Mouse (Mus musculus): Measurements from ENCODE around the gene Setx. TPM values are rescaled to one million over a fixed set of nuclear protein-coding genes. Genes with fewer than 3 reads are reported as not detected.
A peak's percentile ranks its signal among the peaks of the same experiment; 100 is the strongest.
"Not testable (repeated sequence)": the region's sequence is repeated elsewhere in the genome, so short reads cannot be mapped to it uniquely, and the experiment has no call there.

The Setx gene
- polyA plus RNA-seq, 1 experiment from 2014 or later, result 22.7 TPM

DNA sequence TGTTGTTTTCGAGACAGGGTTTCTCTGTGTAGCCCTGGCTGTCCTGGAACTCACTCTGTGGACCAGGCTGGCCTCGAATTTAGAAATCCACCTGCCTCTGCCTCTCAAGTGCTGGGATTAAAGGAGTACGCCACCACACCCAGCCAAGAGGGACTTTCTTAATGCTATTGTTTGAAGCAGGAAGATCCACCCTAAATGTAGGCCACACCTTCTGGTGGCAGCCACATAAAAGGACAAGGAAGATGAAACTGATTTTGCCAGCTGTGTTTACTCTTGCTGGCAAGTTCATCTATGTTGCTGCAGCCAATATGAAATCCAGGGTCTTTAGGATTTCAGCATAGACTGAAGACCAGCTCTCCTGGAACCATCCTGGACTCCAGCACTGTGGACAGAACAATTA lies 26.5 kb upstream of the Setx start:
- no peak for ATAC-seq (ENCODE audit: low FRiP score)
- Histone ChIP-seq H3K27ac (no peak overlapping the region), H3K4me1 (replicated peaks; ENCODE audit: control insufficient read depth, insufficient read depth, low read length) (no peaks in the 10 kb centered on the region)

DNA sequence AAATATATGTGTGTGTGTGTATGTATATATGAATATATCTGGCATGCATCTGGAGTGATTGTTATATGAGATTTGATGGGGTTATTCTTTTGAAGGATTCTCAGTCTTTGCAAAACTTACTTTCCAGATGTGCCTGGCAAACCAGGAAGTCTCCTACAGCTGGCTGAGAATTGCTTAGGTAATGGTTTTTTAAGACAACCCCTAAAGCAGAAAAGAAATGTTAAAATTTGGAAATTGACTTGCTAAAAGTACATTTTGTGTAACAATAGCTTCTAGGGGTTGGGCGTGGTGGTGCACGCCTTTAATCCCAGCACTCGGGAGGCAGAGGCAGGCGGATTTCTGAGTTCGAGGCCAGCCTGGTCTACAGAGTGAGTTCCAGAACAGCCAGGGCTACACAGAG lies 26.0 kb upstream of the Setx start:
- H3K27ac ChIP-seq; DNase-seq (ENCODE audit: low spot score); H3K9me3 ChIP-seq (ENCODE audit: control insufficient read depth, low read length); H3K27me3 ChIP-seq (ENCODE audit: control insufficient read depth, insufficient read depth, low read length); H3K9ac ChIP-seq; H3K36me3 ChIP-seq (replicated peaks; ENCODE audit: control insufficient read depth, insufficient read depth); ATAC-seq (ENCODE audit: low FRiP score); H3K4me3 ChIP-seq (replicated peaks; ENCODE audit: low read length); H3K4me1 ChIP-seq (replicated peaks; ENCODE audit: control insufficient read depth, insufficient read depth, low read length); H3K4me2 ChIP-seq (replicated peaks): not testable (repeated sequence)
- WGBS, result 97% methylated on average over 4 of the region's 5 CpGs

More for the DNA sequence above, 26.5 kb upstream of the Setx start:
- DNase-seq (ENCODE audit: low spot score), result no peak
- H3K9ac ChIP-seq, result no peak overlapping the region
- no peaks in the 10 kb centered on the region for H3K27me3 ChIP-seq (ENCODE audit: control insufficient read depth, insufficient read depth, low read length)
- H3K9me3 ChIP-seq (ENCODE audit: control insufficient read depth, low read length), result no peaks in the 10 kb centered on the region
- H3K4me3 ChIP-seq (replicated peaks; ENCODE audit: low read length), result no peak overlapping the region
- no peaks in the 10 kb centered on the region for H3K36me3 ChIP-seq (replicated peaks; ENCODE audit: control insufficient read depth, insufficient read depth)
- no peak overlapping the region for H3K4me2 ChIP-seq (replicated peaks)
- 82% methylated on average over 3 of the region's 3 CpGs for WGBS

GRCm38 (mm10) chr2:29098786-29099185 lies 25.2 kb upstream of the Setx start:
- Histone ChIP-seq H3K36me3 (replicated peaks; ENCODE audit: control insufficient read depth, insufficient read depth) (no peaks in the 10 kb centered on the region), H3K4me1 (replicated peaks; ENCODE audit: control insufficient read depth, insufficient read depth, low read length) (no peaks in the 10 kb centered on the region), H3K27me3 (ENCODE audit: control insufficient read depth, insufficient read depth, low read length) (no peaks in the 10 kb centered on the region), H3K27ac (no peak overlapping the region), H3K4me2 (replicated peaks) (no peak overlapping the region), H3K9me3 (ENCODE audit: control insufficient read depth, low read length) (no peaks in the 10 kb centered on the region), H3K4me3 (replicated peaks; ENCODE audit: low read length) (no peak overlapping the region), H3K9ac (no peak overlapping the region)
- DNase-seq (ENCODE audit: low spot score), result no peak
- WGBS, result 80% methylated on average over 8 of the region's 8 CpGs
- no peak for ATAC-seq (ENCODE audit: low FRiP score)

- Histone ChIP-seq H3K36me3 (replicated peaks; ENCODE audit: control insufficient read depth, insufficient read depth) (no peaks in the 10 kb centered on the region), H3K27ac (no peak overlapping the region), H3K4me3 (replicated peaks; ENCODE audit: low read length) (no peak overlapping the region), H3K9ac (no peak overlapping the region), H3K4me1 (replicated peaks; ENCODE audit: control insufficient read depth, insufficient read depth, low read length) (no peaks in the 10 kb centered on the region), H3K9me3 (ENCODE audit: control insufficient read depth, low read length) (no peaks in the 10 kb centered on the region), H3K27me3 (ENCODE audit: control insufficient read depth, insufficient read depth, low read length) (no peaks in the 10 kb centered on the region), H3K4me2 (replicated peaks) (no peak overlapping the region)
- 94% methylated on average over 14 of the region's 14 CpGs for WGBS
- DNase-seq (ENCODE audit: low spot score) (no peak), ATAC-seq (ENCODE audit: low FRiP score) (no peak)
These were observed 24.3 kb upstream of the Setx start for GRCm38 (mm10) chr2:29099646-29100045.

- ATAC-seq (ENCODE audit: low FRiP score) (no peak), DNase-seq (ENCODE audit: low spot score) (no peak)
- H3K9me3 ChIP-seq (ENCODE audit: control insufficient read depth, low read length), result no peaks in the 10 kb centered on the region
- H3K9ac ChIP-seq, result no peak overlapping the region
- H3K27me3 ChIP-seq (ENCODE audit: control insufficient read depth, insufficient read depth, low read length), result no peaks in the 10 kb centered on the region
- 78% methylated on average over 7 of the region's 7 CpGs for WGBS
- no peak overlapping the region for H3K4me2 ChIP-seq (replicated peaks)
- H3K4me3 ChIP-seq (replicated peaks; ENCODE audit: low read length), result no peak overlapping the region
- no peaks in the 10 kb centered on the region for H3K4me1 ChIP-seq (replicated peaks; ENCODE audit: control insufficient read depth, insufficient read depth, low read length)
- H3K36me3 ChIP-seq (replicated peaks; ENCODE audit: control insufficient read depth, insufficient read depth), result no peaks in the 10 kb centered on the region
- H3K27ac ChIP-seq, result no peak overlapping the region
These were observed 23.0 kb upstream of the Setx start for GRCm38 (mm10) chr2:29100822-29101534.

GRCm38 (mm10) chr2:29102416-29103377 lies 21.3 kb upstream of the Setx start:
- not testable (repeated sequence) for DNase-seq (ENCODE audit: low spot score); H3K4me3 ChIP-seq (replicated peaks; ENCODE audit: low read length); H3K4me2 ChIP-seq (replicated peaks); H3K27me3 ChIP-seq (ENCODE audit: control insufficient read depth, insufficient read depth, low read length); H3K9me3 ChIP-seq (ENCODE audit: control insufficient read depth, low read length); H3K36me3 ChIP-seq (replicated peaks; ENCODE audit: control insufficient read depth, insufficient read depth); ATAC-seq (ENCODE audit: low FRiP score); H3K9ac ChIP-seq; H3K4me1 ChIP-seq (replicated peaks; ENCODE audit: control insufficient read depth, insufficient read depth, low read length); H3K27ac ChIP-seq
- WGBS, result 91% methylated on average over 9 of the region's 10 CpGs

DNA sequence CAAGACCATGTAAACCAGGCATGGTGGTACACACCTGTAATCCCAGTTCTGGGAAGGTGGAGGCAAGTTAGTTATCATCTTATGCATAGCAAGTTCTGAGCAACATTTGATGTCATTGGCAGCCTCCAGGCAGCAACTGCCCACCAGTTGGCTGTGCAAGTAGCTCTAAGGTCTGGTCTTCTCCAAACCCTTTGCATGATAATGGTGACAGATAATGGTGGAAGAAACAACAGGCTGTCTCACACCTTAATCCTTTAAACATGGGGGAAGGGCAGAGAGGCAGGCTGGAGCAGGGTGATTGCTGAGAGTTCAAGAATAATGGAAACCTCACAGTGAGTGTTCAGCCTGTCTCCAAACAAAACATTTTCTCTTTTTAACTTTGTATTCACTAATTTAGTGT lies 3.0 kb upstream of the Setx start:
- H3K4me2 ChIP-seq (replicated peaks), result no peak overlapping the region
- H3K27ac ChIP-seq, result no peak overlapping the region
- DNase-seq (ENCODE audit: low spot score) (no peak), ATAC-seq (ENCODE audit: low FRiP score) (no peak)
- H3K4me1 ChIP-seq (replicated peaks; ENCODE audit: control insufficient read depth, insufficient read depth, low read length), result peaks cover 2% of the 10 kb centered on the region; the same call in 1 of the 2 replicates
- H3K36me3 ChIP-seq (replicated peaks; ENCODE audit: control insufficient read depth, insufficient read depth), result no peaks in the 10 kb centered on the region
- H3K9me3 ChIP-seq (ENCODE audit: control insufficient read depth, low read length), result no peaks in the 10 kb centered on the region
- no peaks in the 10 kb centered on the region for H3K27me3 ChIP-seq (ENCODE audit: control insufficient read depth, insufficient read depth, low read length)
- no peak overlapping the region for H3K9ac ChIP-seq
- no peak overlapping the region for H3K4me3 ChIP-seq (replicated peaks; ENCODE audit: low read length)

- WGBS, result 76% methylated on average over 3 of the region's 3 CpGs
- Histone ChIP-seq H3K4me2 (replicated peaks) (no peak overlapping the region), H3K9ac (no peak overlapping the region), H3K4me3 (replicated peaks; ENCODE audit: low read length) (no peak overlapping the region), H3K4me1 (replicated peaks; ENCODE audit: control insufficient read depth, insufficient read depth, low read length) (peaks cover 11% of the 10 kb centered on the region), H3K9me3 (ENCODE audit: control insufficient read depth, low read length) (no peaks in the 10 kb centered on the region), H3K27ac (no peak overlapping the region), H3K36me3 (replicated peaks; ENCODE audit: control insufficient read depth, insufficient read depth) (peaks cover 7% of the 10 kb centered on the region), H3K27me3 (ENCODE audit: control insufficient read depth, insufficient read depth, low read length) (no peaks in the 10 kb centered on the region)
- no peak for DNase-seq (ENCODE audit: low spot score)
- no peak for ATAC-seq (ENCODE audit: low FRiP score)
These were observed 1.5 kb upstream of the Setx start for GRCm38 (mm10) chr2:29122446-29122845.

DNA sequence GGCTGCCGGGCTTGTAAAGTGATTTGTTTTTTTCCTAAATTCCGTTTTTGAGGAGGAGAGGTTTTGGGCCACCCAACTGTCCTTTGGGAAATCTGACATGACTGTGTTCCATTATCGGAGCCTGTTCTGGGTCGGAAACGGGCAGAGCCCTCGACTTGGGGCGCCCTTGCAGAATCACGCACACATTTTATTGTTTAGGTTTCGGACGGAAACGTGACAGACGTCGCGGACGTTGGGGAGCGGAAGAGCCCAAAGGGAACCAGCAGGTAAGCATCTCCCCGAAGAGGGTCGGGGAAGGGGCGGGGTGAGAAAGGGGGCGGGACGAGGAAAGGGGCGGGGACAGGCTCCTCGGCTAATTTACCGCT lies 572 bp downstream of the Setx start:
- Histone ChIP-seq H3K4me2 (replicated peaks) (peak overlapping the region; percentile 73), H3K4me1 (replicated peaks; ENCODE audit: control insufficient read depth, insufficient read depth, low read length) (peaks cover 11% of the 10 kb centered on the region), H3K27ac (peak overlapping the region; percentile 88), H3K9me3 (ENCODE audit: control insufficient read depth, low read length) (no peaks in the 10 kb centered on the region), H3K4me3 (replicated peaks; ENCODE audit: low read length) (peak overlapping the region; percentile 75), H3K36me3 (replicated peaks; ENCODE audit: control insufficient read depth, insufficient read depth) (peaks cover 27% of the 10 kb centered on the region), H3K27me3 (ENCODE audit: control insufficient read depth, insufficient read depth, low read length) (no peaks in the 10 kb centered on the region), H3K9ac (peak overlapping the region; percentile 87)
- ATAC-seq (ENCODE audit: low FRiP score) (no peak), DNase-seq (ENCODE audit: low spot score) (no peak)
- under 1% methylated on average over 24 of the region's 24 CpGs for WGBS
